Mouse (Mus musculus): Measurements from ENCODE around the gene Krt28. TPM values are rescaled to one million over a fixed set of nuclear protein-coding genes. Genes with fewer than 3 reads are reported as not detected.
A peak's percentile ranks its signal among the peaks of the same experiment; 100 is the strongest.

Gene Krt28
- polyA plus RNA-seq, 1 experiment from 2014 or later, result not detected

DNA sequence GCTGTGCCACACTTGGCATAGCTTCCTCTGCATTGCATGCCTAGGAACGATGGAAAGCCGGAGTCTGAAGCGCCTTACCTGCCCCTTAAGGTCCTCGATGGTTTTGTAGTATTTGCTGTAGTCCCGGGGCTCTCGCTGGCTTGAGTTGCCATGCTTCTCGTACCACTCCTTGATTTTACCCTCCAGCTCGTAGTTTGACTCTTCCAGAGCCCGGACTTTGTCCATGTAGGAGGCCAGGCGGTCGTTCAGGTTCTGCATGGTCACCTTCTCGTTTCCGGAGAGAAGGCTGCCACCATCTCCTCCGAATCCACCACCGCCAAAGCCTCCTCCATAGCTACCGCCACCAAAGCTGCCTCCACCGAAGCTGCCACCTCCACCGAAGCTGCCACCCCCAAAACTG, 14.0 kb upstream of the Krt28 start:
- H3K36me3 ChIP-seq (ENCODE audit: control insufficient read depth, insufficient read depth, low read length), result no peaks in the 10 kb centered on the region
- 88% methylated on average over 18 of the region's 18 CpGs for WGBS
- 0 out of 2 replicates have a peak, but pooled peaks cover 5% of the 10 kb centered on the region for H3K4me1 ChIP-seq (ENCODE audit: control insufficient read depth, insufficient read depth, low read length)
- H3K4me3 ChIP-seq (ENCODE audit: low read depth, low read length), result no peak overlapping the region
- H3K9me3 ChIP-seq (ENCODE audit: control insufficient read depth, low read depth, low read length), result no peaks in the 10 kb centered on the region
- H3K4me2 ChIP-seq (replicated peaks; ENCODE audit: low read depth, low read length), result no peak overlapping the region
- H3K27me3 ChIP-seq (ENCODE audit: control insufficient read depth, insufficient read depth, low read length), result no peaks in the 10 kb centered on the region
- no peak overlapping the region for H3K9ac ChIP-seq (replicated peaks; ENCODE audit: low read depth, low read length)
- no peak for ATAC-seq (ENCODE audit: insufficient number of reproducible peaks, insufficient read depth, low FRiP score, low read depth)
- no peak overlapping the region for H3K27ac ChIP-seq (ENCODE audit: low read length)

DNA sequence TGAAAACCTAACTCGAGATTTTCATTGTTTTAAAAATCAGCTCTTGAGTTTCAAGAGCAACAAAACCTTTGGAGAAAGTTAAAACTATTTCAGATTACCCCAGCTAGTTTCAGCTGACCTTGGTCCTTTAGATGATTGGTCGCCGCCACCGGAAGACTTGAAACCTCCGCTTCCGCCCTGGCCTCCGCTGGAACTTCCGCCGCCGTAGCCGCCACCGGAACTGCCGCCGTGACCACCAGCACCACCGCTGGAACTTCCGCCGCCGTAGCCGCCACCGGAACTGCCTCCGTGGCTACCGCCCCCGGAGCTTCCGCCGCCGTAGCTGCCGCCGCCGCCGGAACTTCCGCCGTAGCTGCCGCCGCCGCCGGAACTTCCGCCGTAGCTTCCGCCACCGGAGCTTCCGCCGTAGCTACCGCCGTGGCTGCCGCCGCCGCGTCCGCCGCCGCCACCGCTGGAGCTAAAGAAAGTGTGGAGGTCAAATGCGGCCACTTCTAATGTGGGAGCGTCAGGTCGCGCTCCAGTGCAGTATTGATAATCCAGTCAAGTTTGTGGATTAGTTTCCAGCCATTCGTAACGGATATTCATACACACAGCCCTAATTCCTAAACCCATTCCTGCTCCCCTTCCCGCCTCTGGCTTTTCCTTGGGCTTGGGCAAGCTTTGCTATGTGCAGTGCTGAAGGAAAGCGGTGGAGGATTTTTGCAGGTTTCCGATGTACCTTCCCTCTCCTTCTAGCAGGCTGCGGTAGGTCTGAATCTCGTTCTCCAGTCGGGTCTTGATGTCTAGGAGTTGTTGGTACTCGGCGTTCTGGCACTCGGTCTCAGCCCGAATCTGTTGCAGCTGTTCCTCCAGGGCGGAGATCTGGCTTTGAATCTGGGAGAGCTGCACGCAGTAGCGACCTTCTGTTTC, 11.4 kb upstream of the Krt28 start:
- Histone ChIP-seq H3K4me1 (ENCODE audit: control insufficient read depth, insufficient read depth, low read length) (0 out of 2 replicates have a peak, but pooled peaks cover 5% of the 10 kb centered on the region), H3K36me3 (ENCODE audit: control insufficient read depth, insufficient read depth, low read length) (no peaks in the 10 kb centered on the region), H3K9ac (replicated peaks; ENCODE audit: low read depth, low read length) (peak overlapping the region; percentile 55), H3K9me3 (ENCODE audit: control insufficient read depth, low read depth, low read length) (no peaks in the 10 kb centered on the region), H3K4me2 (replicated peaks; ENCODE audit: low read depth, low read length) (peak overlapping the region; percentile 60), H3K4me3 (ENCODE audit: low read depth, low read length) (peak overlapping the region; percentile 47), H3K27me3 (ENCODE audit: control insufficient read depth, insufficient read depth, low read length) (no peaks in the 10 kb centered on the region), H3K27ac (ENCODE audit: low read length) (peak overlapping the region; percentile 99)
- ATAC-seq (ENCODE audit: insufficient number of reproducible peaks, insufficient read depth, low FRiP score, low read depth), result peak; percentile 84
- WGBS, result 1% methylated on average over 71 of the region's 71 CpGs

DNA sequence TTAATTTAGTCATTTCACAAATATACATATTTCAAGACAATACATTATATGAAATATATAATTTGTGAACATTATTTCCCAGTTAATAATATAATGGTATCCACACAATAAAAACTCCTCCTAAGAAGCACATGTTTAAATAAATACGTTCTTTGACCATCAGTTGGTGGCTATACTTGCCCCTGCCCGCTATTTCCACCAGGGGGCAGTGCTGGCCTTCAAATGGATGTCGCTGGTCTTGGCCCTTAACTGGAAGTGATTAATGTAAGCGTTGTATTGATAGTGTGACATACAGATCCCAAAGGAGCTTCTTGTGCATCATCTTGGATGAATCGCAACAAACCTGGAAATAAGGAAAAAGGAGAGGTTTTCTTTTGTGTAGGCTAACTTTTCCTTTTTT, 4.9 kb upstream of the Krt28 start:
- ATAC-seq (ENCODE audit: insufficient number of reproducible peaks, insufficient read depth, low FRiP score, low read depth), result no peak

DNA sequence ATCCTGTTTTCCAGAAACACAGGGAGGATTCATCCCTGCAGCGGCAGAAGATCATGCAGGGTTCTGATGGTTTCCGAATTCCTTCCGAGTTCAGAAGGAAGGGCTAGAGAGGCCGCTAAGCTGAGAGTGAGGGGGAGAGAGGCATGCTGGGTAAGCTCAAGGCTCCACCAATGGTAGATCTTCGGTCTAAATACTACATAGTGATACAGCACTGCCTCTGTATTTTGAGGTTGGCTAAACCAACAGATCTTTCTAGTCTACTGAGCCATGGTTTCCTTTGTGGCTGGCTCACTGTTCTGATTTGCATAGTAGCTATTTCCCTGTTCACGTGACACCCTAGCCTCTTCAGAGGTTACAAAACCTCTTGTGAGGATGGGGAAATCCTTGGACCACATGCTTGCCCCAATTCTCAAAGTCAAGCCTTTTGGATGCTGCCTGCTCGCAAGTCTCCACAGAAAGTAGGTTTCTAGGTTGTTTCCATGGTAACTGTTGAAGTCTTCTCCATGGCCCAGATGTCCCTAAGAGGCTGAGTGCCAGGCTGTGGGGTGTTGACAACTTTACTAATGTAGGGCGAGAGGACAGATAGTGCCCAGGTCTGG, 4.8 kb downstream of the Krt28 start:
- Histone ChIP-seq H3K9ac (replicated peaks; ENCODE audit: low read depth, low read length) (no peak overlapping the region), H3K27ac (ENCODE audit: low read length) (no peak overlapping the region), H3K4me2 (replicated peaks; ENCODE audit: low read depth, low read length) (no peak overlapping the region), H3K27me3 (ENCODE audit: control insufficient read depth, insufficient read depth, low read length) (no peaks in the 10 kb centered on the region), H3K36me3 (ENCODE audit: control insufficient read depth, insufficient read depth, low read length) (no peaks in the 10 kb centered on the region), H3K9me3 (ENCODE audit: control insufficient read depth, low read depth, low read length) (no peaks in the 10 kb centered on the region), H3K4me1 (ENCODE audit: control insufficient read depth, insufficient read depth, low read length) (no peaks in the 10 kb centered on the region), H3K4me3 (ENCODE audit: low read depth, low read length) (no peak overlapping the region)
- no peak for ATAC-seq (ENCODE audit: insufficient number of reproducible peaks, insufficient read depth, low FRiP score, low read depth)
- whole genome bisulfite sequencing, result 87% methylated on average over 8 of the region's 8 CpGs

More for the DNA sequence above, 4.9 kb upstream of the Krt28 start:
- Histone ChIP-seq H3K4me3 (ENCODE audit: low read depth, low read length) (no peak overlapping the region), H3K4me2 (replicated peaks; ENCODE audit: low read depth, low read length) (no peak overlapping the region), H3K27me3 (ENCODE audit: control insufficient read depth, insufficient read depth, low read length) (no peaks in the 10 kb centered on the region), H3K4me1 (ENCODE audit: control insufficient read depth, insufficient read depth, low read length) (no peaks in the 10 kb centered on the region), H3K36me3 (ENCODE audit: control insufficient read depth, insufficient read depth, low read length) (no peaks in the 10 kb centered on the region), H3K9ac (replicated peaks; ENCODE audit: low read depth, low read length) (no peak overlapping the region), H3K27ac (ENCODE audit: low read length) (no peak overlapping the region), H3K9me3 (ENCODE audit: control insufficient read depth, low read depth, low read length) (no peaks in the 10 kb centered on the region)
- 18% methylated on average over 5 of the region's 5 CpGs for WGBS

DNA sequence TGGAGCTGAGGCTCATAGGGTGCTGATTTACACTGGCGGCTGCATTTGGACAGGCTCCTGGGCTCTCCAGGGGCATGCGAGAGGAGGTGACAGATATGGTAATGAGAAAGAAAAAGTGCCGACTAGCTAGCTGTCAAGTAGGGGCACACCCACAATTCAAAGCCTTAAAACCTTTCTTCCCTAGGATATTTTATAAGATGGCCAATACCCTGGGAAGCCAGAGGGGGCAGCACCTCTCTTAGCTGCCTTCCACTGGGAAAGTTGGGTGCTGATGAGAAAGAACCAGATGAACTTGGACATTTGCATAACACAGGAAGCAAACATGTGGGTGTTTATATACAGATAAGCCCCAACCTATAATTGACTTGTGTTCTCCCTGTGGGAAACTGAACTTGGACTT, 5.5 kb downstream of the Krt28 start:
- no peak overlapping the region for H3K4me2 ChIP-seq (replicated peaks; ENCODE audit: low read depth, low read length)
- no peak overlapping the region for H3K4me3 ChIP-seq (ENCODE audit: low read depth, low read length)
- ATAC-seq (ENCODE audit: insufficient number of reproducible peaks, insufficient read depth, low FRiP score, low read depth), result no peak
- H3K9me3 ChIP-seq (ENCODE audit: control insufficient read depth, low read depth, low read length), result no peaks in the 10 kb centered on the region
- H3K36me3 ChIP-seq (ENCODE audit: control insufficient read depth, insufficient read depth, low read length), result no peaks in the 10 kb centered on the region
- 14% methylated on average over 3 of the region's 3 CpGs for WGBS
- no peak overlapping the region for H3K9ac ChIP-seq (replicated peaks; ENCODE audit: low read depth, low read length)
- no peaks in the 10 kb centered on the region for H3K4me1 ChIP-seq (ENCODE audit: control insufficient read depth, insufficient read depth, low read length)
- no peak overlapping the region for H3K27ac ChIP-seq (ENCODE audit: low read length)
- no peaks in the 10 kb centered on the region for H3K27me3 ChIP-seq (ENCODE audit: control insufficient read depth, insufficient read depth, low read length)

DNA sequence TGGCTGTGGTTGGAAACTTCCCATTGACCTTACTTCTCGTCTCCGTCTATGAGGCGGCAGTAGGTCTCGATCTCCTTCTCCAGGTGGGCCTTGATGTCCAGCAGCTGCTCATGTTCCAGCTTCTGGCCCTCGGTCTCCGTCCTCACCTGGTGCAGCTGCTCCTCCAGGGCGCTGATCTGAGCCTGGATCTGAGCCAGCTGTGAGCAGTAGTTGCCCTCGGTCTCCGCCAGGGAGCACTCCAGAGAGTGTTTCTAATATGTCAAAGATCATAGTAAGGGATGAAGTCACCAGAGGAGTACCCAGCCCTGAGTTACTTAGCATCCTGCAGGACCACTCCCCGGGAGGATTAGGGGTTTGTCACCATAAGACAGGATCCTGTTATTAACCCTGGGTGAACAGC, 7.9 kb downstream of the Krt28 start:
- Histone ChIP-seq H3K27ac (ENCODE audit: low read length) (no peak overlapping the region), H3K9me3 (ENCODE audit: control insufficient read depth, low read depth, low read length) (no peaks in the 10 kb centered on the region), H3K4me3 (ENCODE audit: low read depth, low read length) (no peak overlapping the region), H3K27me3 (ENCODE audit: control insufficient read depth, insufficient read depth, low read length) (no peaks in the 10 kb centered on the region), H3K36me3 (ENCODE audit: control insufficient read depth, insufficient read depth, low read length) (no peaks in the 10 kb centered on the region), H3K4me2 (replicated peaks; ENCODE audit: low read depth, low read length) (no peak overlapping the region), H3K9ac (replicated peaks; ENCODE audit: low read depth, low read length) (no peak overlapping the region), H3K4me1 (ENCODE audit: control insufficient read depth, insufficient read depth, low read length) (no peaks in the 10 kb centered on the region)
- ATAC-seq (ENCODE audit: insufficient number of reproducible peaks, insufficient read depth, low FRiP score, low read depth), result no peak
- 30% methylated on average over 10 of the region's 10 CpGs for WGBS

DNA sequence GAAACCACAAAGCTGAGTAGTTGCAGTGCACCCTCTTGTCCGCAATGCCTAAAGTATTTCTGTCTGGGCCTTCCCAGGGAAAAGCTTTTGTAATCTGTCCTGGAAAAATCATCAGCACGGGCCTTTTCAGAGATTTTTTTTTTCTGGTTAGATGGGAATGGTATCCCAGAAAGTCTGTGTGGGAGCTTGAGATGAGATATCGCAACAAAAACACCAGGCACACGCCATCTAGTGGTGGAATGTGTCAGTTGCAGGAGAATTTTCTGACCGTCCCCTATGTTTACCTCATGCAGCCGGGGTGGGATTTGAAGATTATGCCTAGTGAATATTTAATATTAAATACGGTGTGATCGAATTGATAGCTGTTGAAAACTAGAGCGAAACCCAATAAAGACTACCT, 10.3 kb downstream of the Krt28 start:
- Histone ChIP-seq H3K9me3 (ENCODE audit: control insufficient read depth, low read depth, low read length) (no peaks in the 10 kb centered on the region), H3K4me1 (ENCODE audit: control insufficient read depth, insufficient read depth, low read length) (no peaks in the 10 kb centered on the region), H3K36me3 (ENCODE audit: control insufficient read depth, insufficient read depth, low read length) (no peaks in the 10 kb centered on the region), H3K4me2 (replicated peaks; ENCODE audit: low read depth, low read length) (no peak overlapping the region), H3K9ac (replicated peaks; ENCODE audit: low read depth, low read length) (no peak overlapping the region), H3K4me3 (ENCODE audit: low read depth, low read length) (no peak overlapping the region), H3K27ac (ENCODE audit: low read length) (no peak overlapping the region), H3K27me3 (ENCODE audit: control insufficient read depth, insufficient read depth, low read length) (no peaks in the 10 kb centered on the region)
- 21% methylated on average over 9 of the region's 9 CpGs for WGBS
- no peak for ATAC-seq (ENCODE audit: insufficient number of reproducible peaks, insufficient read depth, low FRiP score, low read depth)

DNA sequence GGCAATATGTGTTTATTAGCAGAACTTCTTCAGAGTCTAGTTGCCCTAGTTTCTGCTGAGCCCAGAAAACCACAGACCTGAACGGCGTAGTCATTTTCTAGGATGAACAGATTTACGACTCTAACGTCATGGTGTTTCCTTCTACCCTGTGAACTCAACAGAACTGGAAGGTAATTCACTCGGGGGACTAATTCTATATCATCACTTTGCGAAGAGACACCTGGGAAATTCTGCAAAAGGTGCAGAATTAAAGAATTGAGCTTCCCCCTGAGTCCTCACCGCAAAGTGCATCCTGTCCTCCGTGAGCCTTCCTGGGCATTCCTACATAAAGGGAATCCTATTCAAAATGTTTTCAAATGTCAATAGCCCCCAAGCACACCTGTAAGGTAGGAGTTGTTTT, 13.3 kb downstream of the Krt28 start:
- 79% methylated on average over 8 of the region's 8 CpGs for WGBS
- H3K4me2 ChIP-seq (replicated peaks; ENCODE audit: low read depth, low read length), result no peak overlapping the region
- no peak overlapping the region for H3K4me3 ChIP-seq (ENCODE audit: low read depth, low read length)
- no peak for ATAC-seq (ENCODE audit: insufficient number of reproducible peaks, insufficient read depth, low FRiP score, low read depth)
- no peaks in the 10 kb centered on the region for H3K36me3 ChIP-seq (ENCODE audit: control insufficient read depth, insufficient read depth, low read length)
- no peaks in the 10 kb centered on the region for H3K4me1 ChIP-seq (ENCODE audit: control insufficient read depth, insufficient read depth, low read length)
- no peak overlapping the region for H3K27ac ChIP-seq (ENCODE audit: low read length)
- no peaks in the 10 kb centered on the region for H3K9me3 ChIP-seq (ENCODE audit: control insufficient read depth, low read depth, low read length)
- H3K27me3 ChIP-seq (ENCODE audit: control insufficient read depth, insufficient read depth, low read length), result no peaks in the 10 kb centered on the region
- H3K9ac ChIP-seq (replicated peaks; ENCODE audit: low read depth, low read length), result no peak overlapping the region
